Mouse (Mus musculus): ENCODE measurements around the gene Ksr2. TPM values are rescaled to one million over a fixed set of nuclear protein-coding genes. Genes with fewer than 3 reads are reported as not detected.
A peak's percentile ranks its signal among the peaks of the same experiment; 100 is the strongest.

Gene Ksr2
- polyA plus RNA-seq, 1 experiment from 2014 or later = 0.36 TPM

DNA sequence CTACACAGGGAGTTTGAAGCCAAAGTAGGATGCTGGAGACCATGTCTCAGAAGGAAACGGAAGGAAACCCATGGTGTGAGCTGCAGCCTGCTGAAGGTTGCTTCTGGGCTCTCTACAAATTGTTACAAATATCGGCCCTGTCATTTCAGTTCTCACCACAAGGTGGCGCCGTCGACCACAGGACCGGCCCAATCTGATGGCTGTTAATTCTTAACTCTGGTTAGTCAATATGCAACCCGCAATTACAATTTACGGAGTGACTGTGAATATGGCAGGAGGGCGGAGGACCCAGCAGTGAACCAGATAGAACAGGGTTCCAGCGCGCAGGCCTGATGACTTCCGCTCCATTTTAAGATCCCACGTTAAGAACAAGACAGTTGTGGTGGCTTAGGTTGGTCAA is 92.6 kb downstream of the Ksr2 start:
- H3K4me2 ChIP-seq = no peak overlapping the region
- H3K9ac ChIP-seq = no peak overlapping the region
- no peaks in the 10 kb centered on the region for H3K27me3 ChIP-seq (ENCODE audit: insufficient read depth, low read length)
- WGBS = 27% methylated on average over 13 of the region's 13 CpGs
- H3K36me3 ChIP-seq (ENCODE audit: insufficient read depth) = no peaks in the 10 kb centered on the region
- ATAC-seq (ENCODE audit: insufficient read depth) (no peak), DNase-seq (peak; percentile 77)
- no peaks in the 10 kb centered on the region for H3K9me3 ChIP-seq (ENCODE audit: low read depth, low read length)
- no peak overlapping the region for H3K4me3 ChIP-seq (ENCODE audit: low read depth, low read length)
- H3K27ac ChIP-seq (ENCODE audit: low read depth) = no peak overlapping the region
- peak; percentile 87 for TF ChIP-seq CTCF (IDR thresholded peaks at IDR 0.05; ENCODE audit: low read depth)
- no peaks in the 10 kb centered on the region for H3K4me1 ChIP-seq (ENCODE audit: insufficient read depth)

DNA sequence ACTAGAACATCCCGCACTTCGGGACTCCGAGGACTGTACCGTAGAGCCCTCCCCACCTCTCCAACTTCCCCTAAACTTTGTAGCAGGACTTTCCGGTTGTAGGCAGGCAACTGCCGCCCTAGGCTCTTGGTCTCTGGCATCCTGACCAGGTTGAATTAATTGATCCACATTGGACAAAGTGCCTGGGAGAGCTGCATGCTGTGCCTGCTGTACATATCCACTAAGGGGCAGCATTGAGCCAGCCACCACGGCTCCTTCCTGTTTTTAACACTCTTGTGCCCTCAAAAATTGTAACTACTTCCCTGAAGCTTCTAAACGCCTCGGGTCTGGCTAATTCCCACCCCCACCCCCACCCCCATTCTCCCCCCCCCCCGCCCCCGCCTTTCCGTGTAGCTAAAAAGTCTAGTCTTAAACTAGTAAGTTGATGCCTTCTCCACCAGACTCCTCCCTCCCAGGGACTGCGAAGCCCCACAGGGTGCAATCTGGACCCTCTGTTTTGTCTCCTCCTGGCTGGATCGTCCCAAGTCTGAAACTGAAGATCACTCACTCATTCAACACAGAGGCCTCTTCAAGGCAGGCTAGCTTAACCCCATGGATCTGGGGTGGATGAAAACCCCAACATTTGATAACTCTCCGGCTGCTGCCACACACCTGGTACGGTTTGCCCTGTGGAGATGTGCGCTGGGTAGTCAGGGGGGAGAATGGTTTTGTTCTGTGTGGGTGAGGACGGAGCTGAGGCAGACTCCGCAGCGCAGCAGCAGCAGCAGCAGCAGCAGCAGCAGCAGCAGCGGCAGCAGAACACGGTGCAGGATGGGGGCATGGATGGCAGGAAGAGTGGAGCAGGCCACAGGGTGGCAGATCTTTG is 95.9 kb downstream of the Ksr2 start:
- no peak overlapping the region for H3K9ac ChIP-seq
- peak overlapping the region; percentile 26; the same call in 1 of the 2 replicates for H3K4me2 ChIP-seq
- no peaks in the 10 kb centered on the region for H3K4me1 ChIP-seq (ENCODE audit: insufficient read depth)
- H3K27me3 ChIP-seq (ENCODE audit: insufficient read depth, low read length) = no peaks in the 10 kb centered on the region
- peak; percentile 81 for TF ChIP-seq CTCF (IDR thresholded peaks at IDR 0.05; ENCODE audit: low read depth)
- 38% methylated on average over 22 of the region's 22 CpGs for WGBS
- ATAC-seq (ENCODE audit: insufficient read depth) (peak; percentile 44), DNase-seq (peak; percentile 81)
- no peak overlapping the region for H3K4me3 ChIP-seq (ENCODE audit: low read depth, low read length)
- H3K27ac ChIP-seq (ENCODE audit: low read depth) = no peak overlapping the region
- no peaks in the 10 kb centered on the region for H3K36me3 ChIP-seq (ENCODE audit: insufficient read depth)
- H3K9me3 ChIP-seq (ENCODE audit: low read depth, low read length) = no peaks in the 10 kb centered on the region

DNA sequence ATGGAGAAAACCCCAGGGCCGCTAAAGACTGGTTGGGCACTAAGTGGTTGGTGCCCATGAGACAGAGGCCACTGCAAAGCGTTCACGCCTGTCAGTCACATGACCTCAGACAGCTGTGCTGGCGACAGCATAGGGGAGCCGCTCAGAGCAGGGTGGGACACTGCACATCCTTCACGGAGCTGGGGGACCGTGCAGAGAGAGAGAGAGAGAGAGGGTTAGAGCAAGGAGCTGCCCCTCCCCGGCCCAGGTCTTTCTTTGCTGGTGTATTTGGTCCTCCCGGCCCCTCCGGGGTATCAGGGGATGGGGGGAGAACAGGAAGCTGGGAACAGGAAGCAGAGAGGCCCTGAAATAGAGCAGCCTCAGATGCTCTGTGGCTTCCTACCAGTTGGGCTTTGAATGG is 97.1 kb downstream of the Ksr2 start:
- ATAC-seq (ENCODE audit: insufficient read depth) (no peak), DNase-seq (no peak)
- Histone ChIP-seq H3K27me3 (ENCODE audit: insufficient read depth, low read length) (no peaks in the 10 kb centered on the region), H3K9me3 (ENCODE audit: low read depth, low read length) (no peaks in the 10 kb centered on the region), H3K36me3 (ENCODE audit: insufficient read depth) (no peaks in the 10 kb centered on the region), H3K4me3 (ENCODE audit: low read depth, low read length) (no peak overlapping the region), H3K27ac (ENCODE audit: low read depth) (no peak overlapping the region), H3K4me2 (no peak overlapping the region), H3K4me1 (ENCODE audit: insufficient read depth) (no peaks in the 10 kb centered on the region), H3K9ac (no peak overlapping the region)
- 53% methylated on average over 10 of the region's 10 CpGs for WGBS
- TF ChIP-seq CTCF (IDR thresholded peaks at IDR 0.05; ENCODE audit: low read depth) = no peak

DNA sequence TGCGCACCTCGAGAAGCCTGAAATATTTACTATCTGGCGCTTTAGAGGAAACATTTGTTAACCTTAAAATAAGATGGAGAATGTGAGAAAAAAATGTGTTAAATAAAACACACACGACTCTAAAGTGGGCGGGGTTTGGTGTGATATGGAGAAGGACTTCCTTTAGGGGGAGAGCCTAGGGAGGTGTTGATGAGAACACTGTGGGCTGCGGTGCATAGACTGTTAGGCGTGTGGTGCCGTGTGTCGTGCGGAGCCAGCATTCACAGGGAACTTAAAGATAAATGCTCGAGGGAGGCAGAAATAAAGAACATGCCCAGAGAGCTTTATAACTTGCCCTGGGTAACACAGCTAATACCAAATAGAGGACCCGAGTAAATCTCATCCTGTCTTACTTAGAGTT is 101.6 kb downstream of the Ksr2 start:
- Histone ChIP-seq H3K4me3 (ENCODE audit: low read depth, low read length) (no peak overlapping the region), H3K9ac (no peak overlapping the region), H3K36me3 (ENCODE audit: insufficient read depth) (no peaks in the 10 kb centered on the region), H3K9me3 (ENCODE audit: low read depth, low read length) (no peaks in the 10 kb centered on the region), H3K27ac (ENCODE audit: low read depth) (no peak overlapping the region), H3K4me2 (no peak overlapping the region), H3K4me1 (ENCODE audit: insufficient read depth) (no peaks in the 10 kb centered on the region), H3K27me3 (ENCODE audit: insufficient read depth, low read length) (no peaks in the 10 kb centered on the region)
- 73% methylated on average over 12 of the region's 12 CpGs for WGBS
- DNase-seq = no peak
- ATAC-seq (ENCODE audit: insufficient read depth) = no peak
- no peak for TF ChIP-seq CTCF (IDR thresholded peaks at IDR 0.05; ENCODE audit: low read depth)

- no peaks in the 10 kb centered on the region for H3K4me1 ChIP-seq (ENCODE audit: insufficient read depth)
- H3K9me3 ChIP-seq (ENCODE audit: low read depth, low read length) = no peaks in the 10 kb centered on the region
- H3K9ac ChIP-seq = no peak overlapping the region
- no peak overlapping the region for H3K27ac ChIP-seq (ENCODE audit: low read depth)
- no peaks in the 10 kb centered on the region for H3K27me3 ChIP-seq (ENCODE audit: insufficient read depth, low read length)
- no peak for DNase-seq
- no peaks in the 10 kb centered on the region for H3K36me3 ChIP-seq (ENCODE audit: insufficient read depth)
- no peak for ATAC-seq (ENCODE audit: insufficient read depth)
- no peak overlapping the region for H3K4me2 ChIP-seq
- H3K4me3 ChIP-seq (ENCODE audit: low read depth, low read length) = no peak overlapping the region
- WGBS = 70% methylated on average over 7 of the region's 7 CpGs
- TF ChIP-seq CTCF (IDR thresholded peaks at IDR 0.05; ENCODE audit: low read depth) = no peak
These were observed 102.1 kb downstream of the Ksr2 start for GRCm38 (mm10) chr5:117515861-117516260.

GRCm38 (mm10) chr5:117516597-117516996 is 102.8 kb downstream of the Ksr2 start:
- Histone ChIP-seq H3K27me3 (ENCODE audit: insufficient read depth, low read length) (no peaks in the 10 kb centered on the region), H3K4me1 (ENCODE audit: insufficient read depth) (no peaks in the 10 kb centered on the region), H3K4me2 (no peak overlapping the region), H3K27ac (ENCODE audit: low read depth) (no peak overlapping the region), H3K9me3 (ENCODE audit: low read depth, low read length) (no peaks in the 10 kb centered on the region), H3K36me3 (ENCODE audit: insufficient read depth) (no peaks in the 10 kb centered on the region), H3K9ac (no peak overlapping the region), H3K4me3 (ENCODE audit: low read depth, low read length) (no peak overlapping the region)
- peak; percentile 95 for TF ChIP-seq CTCF (IDR thresholded peaks at IDR 0.05; ENCODE audit: low read depth)
- ATAC-seq (ENCODE audit: insufficient read depth) (peak; percentile 38; the same call in 1 of the 2 replicates), DNase-seq (peak; percentile 82)
- WGBS = 5% methylated on average over 8 of the region's 8 CpGs

GRCm38 (mm10) chr5:117519858-117520495 is 106.2 kb downstream of the Ksr2 start:
- Histone ChIP-seq H3K9me3 (ENCODE audit: low read depth, low read length) (no peaks in the 10 kb centered on the region), H3K4me1 (ENCODE audit: insufficient read depth) (no peaks in the 10 kb centered on the region), H3K36me3 (ENCODE audit: insufficient read depth) (no peaks in the 10 kb centered on the region), H3K27me3 (ENCODE audit: insufficient read depth, low read length) (no peaks in the 10 kb centered on the region), H3K9ac (no peak overlapping the region), H3K4me3 (ENCODE audit: low read depth, low read length) (no peak overlapping the region), H3K27ac (ENCODE audit: low read depth) (no peak overlapping the region), H3K4me2 (no peak overlapping the region)
- peak; percentile 52 for TF ChIP-seq CTCF (IDR thresholded peaks at IDR 0.05; ENCODE audit: low read depth)
- 30% methylated on average over 4 of the region's 4 CpGs for WGBS
- ATAC-seq (ENCODE audit: insufficient read depth) = no peak
- DNase-seq = no peak
